ENCODE assay signal across 8 mouse cellular contexts in the genomic region with DNA sequence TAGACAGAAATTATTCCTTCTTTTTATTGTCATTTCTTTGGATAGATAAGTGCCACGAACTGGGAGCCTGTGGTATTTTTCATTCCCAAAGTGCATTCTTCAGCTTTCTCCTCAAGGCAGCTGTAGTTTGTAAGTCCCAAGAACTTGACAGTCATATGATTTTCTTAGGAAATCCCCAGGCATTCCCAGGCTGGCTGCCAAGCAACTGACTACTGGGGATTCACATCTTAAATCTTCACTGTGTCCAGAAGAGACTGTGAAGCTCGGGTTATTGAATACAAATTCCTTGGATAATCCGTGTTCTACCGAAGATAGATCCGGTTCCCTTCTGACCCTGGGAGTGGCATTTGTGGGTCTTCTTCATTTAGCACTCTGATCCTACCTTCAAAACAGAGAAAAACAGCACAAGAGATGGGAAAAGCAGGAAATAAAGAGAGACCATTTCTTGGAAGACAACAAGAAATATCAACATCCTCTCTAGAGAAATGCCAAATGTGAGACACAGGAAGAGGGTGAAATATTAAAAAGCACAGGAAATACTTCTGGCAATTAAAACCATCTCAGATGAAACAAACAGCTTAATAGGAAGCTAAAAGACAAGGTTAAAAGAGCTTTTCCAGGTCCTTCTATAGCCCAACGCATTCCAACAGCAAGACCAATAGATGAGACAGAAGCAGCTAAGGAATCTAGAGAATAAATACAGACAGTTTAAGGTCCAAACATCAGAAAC.
DNase-seq lines count a peak whose midpoint lies in the region; ATAC-seq lines count a peak whose summit lies in the region.
"Had no signal": no experiment of that assay in that cellular context is flagged by ENCODE, and none has a peak within 500 bp of the region (broad histone marks: within the 10 kb centered on the region; RNA-seq: fewer than 3 reads in every experiment).

No protein-coding gene starts in this region.

- 82% methylated on average over 6 of the region's 6 CpGs for WGBS in forebrain, embryonic 11.5 days

- H3K4me3 ChIP-seq in forebrain, embryonic 11.5 days (ENCODE audit: low read depth, low read length) = no peak overlapping the region
- H3K4me3 ChIP-seq: limb, embryonic 13.5 days had no signal

- no peaks in the 10 kb centered on the region for H3K36me3 ChIP-seq in forebrain, embryonic 11.5 days (ENCODE audit: control insufficient read depth, insufficient read depth, low read length)
- H3K36me3 ChIP-seq: limb, embryonic 13.5 days had no signal

- no peak overlapping the region for H3K27ac ChIP-seq in forebrain, embryonic 11.5 days (ENCODE audit: low read depth, low read length)
- H3K27ac ChIP-seq: limb, embryonic 13.5 days had no signal

- peak; percentile 55 to 57 for DNase-seq in right cerebral cortex, postnatal 10 days (ENCODE audit: low spot score in 2 of 2)
- no peak for DNase-seq in right cerebral cortex, postnatal 25 days
- peak; percentile 69 for DNase-seq in fibroblast of lung, adult 2 months (ENCODE audit: low read depth)
- peak; percentile 83 for DNase-seq in kidney, adult 11 months
- DNase-seq in ovary, adult 18-20 months (ENCODE audit: low spot score) = peak; percentile 62
- DNase-seq in B cell, adult 2 months = no peak
- no peak for DNase-seq in forebrain, embryonic 11.5 days (ENCODE audit: low spot score)

- no peaks in the 10 kb centered on the region for H3K4me1 ChIP-seq in forebrain, embryonic 11.5 days (replicated peaks; ENCODE audit: control insufficient read depth, insufficient read depth, low read length)
- H3K4me1 ChIP-seq: limb, embryonic 13.5 days had no signal

- no peaks in the 10 kb centered on the region for H3K27me3 ChIP-seq in forebrain, embryonic 11.5 days (ENCODE audit: control insufficient read depth, insufficient read depth, low read length)
- H3K27me3 ChIP-seq: limb, embryonic 13.5 days had no signal

- H3K9me3 ChIP-seq in forebrain, embryonic 11.5 days (ENCODE audit: control insufficient read depth, low read length) = no peaks in the 10 kb centered on the region
- H3K9me3 ChIP-seq: limb, embryonic 13.5 days had no signal

- H3K9ac ChIP-seq in forebrain, embryonic 11.5 days (ENCODE audit: low read length) = no peak overlapping the region
- H3K9ac ChIP-seq: limb, embryonic 13.5 days had no signal

- no peak overlapping the region for H3K4me2 ChIP-seq in forebrain, embryonic 11.5 days (ENCODE audit: low read depth, low read length, severe bottlenecking)
- H3K4me2 ChIP-seq: limb, embryonic 13.5 days had no signal

- ATAC-seq in forebrain, embryonic 11.5 days (replicated peaks; ENCODE audit: low FRiP score) = no peak

Comparison
In these comparisons a context has a peak if more than half of its experiments do, and no peak if none do; other contexts are left out.
1. DNase-seq: peak in right cerebral cortex, postnatal 10 days (2 of 2), fibroblast of lung, adult 2 months (single experiment), kidney, adult 11 months (single experiment) and ovary, adult 18-20 months (single experiment); none in right cerebral cortex, postnatal 25 days (single experiment), B cell, adult 2 months (0 of 2) and forebrain, embryonic 11.5 days (single experiment).